Mouse (Mus musculus) T-helper 17 cell (primary cell): ENCODE data around the gene Kidins220.

Experiments used
- in situ Hi-C, 2 experiments: fragments of 300-600 bp; cut with MboI, MseI; formaldehyde crosslinking; loops; 1 replicate in 1 of 2; 2 replicates in 1 of 2; pipeline ENCODE4 v1.15.1; 2025; ENCODE audit warnings: high pct_unique_total_duplicates in 2 of 2

Kidins220 gene

DNA sequence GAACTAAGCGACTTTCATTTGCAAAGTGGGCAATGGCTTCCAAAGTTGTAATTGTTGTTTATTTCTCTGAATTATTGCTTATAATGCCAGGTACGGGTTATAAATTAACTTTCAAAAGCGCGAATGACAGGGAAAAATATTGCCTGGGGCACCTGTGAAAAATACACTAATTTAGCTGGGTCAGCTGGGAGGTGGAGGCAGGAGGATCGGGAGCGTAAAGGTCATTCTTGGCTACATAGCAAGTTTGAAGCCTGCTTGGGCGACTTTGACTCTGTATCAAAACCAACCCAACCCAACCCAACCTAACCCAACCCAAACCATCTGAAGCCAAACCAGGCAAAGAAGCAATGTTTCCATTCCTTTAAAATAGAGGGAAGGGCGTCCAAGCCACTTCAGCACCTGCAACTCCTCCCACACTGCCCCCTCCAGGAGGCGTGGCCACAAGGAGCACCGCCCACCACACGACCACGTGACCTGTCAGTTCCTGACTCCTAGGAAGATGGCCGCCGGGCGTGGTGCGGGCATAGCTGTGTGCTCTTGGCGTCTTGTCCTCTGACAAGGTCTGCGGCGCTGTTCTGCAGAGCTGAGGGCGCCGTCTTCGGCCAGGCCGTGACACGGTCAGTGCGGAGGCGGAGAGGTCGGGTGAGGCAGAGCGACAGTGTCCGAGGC, at the start of gene Kidins220:
Gene Kidins220 (plus strand): TSS at position 480 of the 669 bp plus-strand sequence.
- in situ Hi-C loops = no loop called here

DNA sequence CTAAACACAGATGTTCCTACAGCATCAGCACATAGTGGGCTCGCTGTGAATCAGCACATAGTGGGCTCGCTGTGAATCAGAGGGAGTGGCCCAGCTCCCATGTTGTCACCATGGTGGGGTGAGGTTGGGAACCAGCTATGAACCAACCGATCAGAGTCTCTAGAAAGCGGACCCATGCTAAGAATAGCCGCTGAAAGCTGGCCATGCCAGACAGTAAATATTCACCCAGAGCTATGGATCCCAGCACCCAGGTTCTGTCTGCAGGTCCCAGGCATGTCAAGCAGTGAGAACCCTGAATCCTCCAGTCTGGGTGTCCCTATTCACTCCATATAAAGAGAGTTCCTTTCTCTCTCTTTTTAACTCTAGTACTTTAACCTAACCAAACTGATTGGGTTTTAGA, 49.4 kb upstream of the Kidins220 start:
- in situ Hi-C loops = no loop called here

DNA sequence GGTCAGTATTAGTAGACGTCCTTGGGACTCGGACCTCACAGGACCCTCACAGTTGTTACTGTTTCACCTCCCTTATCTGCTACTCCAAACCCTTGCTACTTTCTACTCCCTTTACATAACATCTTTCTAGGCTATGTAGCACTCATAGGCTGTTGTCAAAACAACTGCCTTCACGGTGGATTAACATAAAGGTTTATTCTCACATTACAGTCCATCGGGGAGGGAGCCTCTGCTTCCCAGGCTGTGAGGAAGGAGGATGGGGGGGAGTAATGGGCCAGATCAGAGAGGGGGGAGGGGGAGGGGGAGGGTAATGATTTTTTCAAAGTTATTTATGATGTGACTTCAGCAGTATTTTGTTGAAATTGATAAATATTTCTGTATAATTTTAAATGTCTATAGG, 49.0 kb upstream of the Kidins220 start:
- in situ Hi-C loops = no loop called here

DNA sequence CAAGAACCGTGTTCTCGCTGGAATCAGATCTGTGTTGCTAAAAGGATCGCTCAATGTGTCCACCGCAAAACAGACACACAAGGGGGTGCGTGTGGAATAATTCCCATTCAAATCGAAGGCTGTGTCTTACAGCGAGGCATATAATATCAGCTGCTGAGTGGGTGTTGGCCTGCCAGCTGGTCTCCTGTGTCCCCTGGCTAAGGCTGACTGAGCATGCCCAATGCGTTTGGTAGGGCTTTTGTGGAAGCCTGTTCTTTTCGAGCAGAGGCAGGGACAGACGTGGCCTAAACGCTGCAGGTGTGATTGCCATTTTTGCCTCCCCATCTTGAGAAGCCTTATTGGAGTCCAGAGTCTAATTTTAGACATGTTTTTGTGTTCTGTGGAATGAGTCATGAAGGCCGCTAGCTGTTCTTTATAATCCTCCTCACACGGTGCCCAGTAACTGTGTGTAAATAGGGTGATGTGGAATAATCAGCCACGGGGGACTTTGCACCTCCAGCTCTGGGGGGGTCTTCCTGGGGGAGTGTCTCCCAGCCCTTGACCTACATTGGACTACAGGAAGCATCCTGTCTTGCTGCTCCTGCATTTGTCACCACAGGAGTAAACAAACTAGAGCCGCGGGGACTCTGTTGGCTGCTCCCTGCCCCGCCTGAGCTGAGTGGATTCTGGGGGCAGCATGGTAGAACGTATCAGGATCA, 46.5 kb upstream of the Kidins220 start:
- in situ Hi-C loops = no loop called here

DNA sequence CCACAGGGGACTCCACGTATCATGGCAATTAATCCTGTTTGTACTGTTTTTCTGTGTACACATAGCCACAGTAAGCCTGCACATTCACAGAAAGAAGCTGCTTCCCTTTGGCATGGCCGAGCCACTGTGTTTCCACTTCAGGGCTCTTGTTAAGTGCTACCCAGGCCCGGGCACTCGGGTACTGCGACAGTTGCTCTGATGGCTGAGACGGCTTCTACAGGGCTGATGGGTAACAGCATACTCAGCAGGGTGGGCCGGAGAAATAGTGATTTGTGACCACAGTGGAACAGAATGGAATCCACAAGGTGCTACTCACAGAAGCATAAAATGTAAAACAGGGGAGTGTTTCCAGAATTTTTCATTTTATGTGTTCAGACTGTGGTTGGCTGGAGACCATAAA, 45.7 kb upstream of the Kidins220 start:
- in situ Hi-C loops = no loop called here

DNA sequence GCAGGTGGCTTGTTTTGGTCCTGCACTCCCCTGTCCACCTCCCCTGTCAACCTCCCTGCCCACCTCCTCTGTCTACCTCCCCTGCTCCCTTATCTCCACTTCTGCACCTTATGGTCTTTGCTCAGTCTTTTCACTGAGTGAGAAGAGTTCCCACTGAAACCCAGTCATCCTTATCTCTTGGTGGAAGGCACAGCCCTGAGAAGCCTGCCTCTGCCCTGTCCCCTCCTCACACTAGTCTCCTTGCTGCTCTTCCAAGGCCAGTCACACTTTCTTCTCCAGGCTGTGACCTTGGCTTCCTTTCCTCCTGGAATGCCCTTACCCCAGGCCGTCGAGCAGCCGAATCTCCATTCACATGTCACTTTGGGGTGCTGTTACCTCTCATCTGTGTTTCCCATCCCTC, 44.0 kb upstream of the Kidins220 start:
- in situ Hi-C loops = no loop called here

DNA sequence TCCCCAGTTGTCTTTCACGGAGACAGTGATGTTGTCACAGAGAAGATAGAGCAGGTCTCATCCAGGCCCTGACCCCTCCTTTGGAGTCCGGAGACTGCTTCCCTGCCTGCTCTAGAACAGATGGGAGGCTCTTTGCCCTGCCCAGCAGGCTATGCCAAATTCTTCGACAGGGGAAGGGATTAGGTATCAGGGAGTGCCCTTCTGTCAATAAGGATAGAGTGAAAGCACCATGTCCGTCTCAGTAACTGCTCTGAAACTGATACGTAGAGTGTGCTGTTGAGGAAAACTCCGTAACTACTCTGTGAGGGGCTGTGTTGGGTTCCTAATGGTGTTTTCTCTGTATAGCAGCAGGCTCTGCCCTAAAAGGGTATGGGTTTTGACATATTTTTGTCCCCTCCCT, 42.6 kb upstream of the Kidins220 start:
- in situ Hi-C loops = no loop called here

DNA sequence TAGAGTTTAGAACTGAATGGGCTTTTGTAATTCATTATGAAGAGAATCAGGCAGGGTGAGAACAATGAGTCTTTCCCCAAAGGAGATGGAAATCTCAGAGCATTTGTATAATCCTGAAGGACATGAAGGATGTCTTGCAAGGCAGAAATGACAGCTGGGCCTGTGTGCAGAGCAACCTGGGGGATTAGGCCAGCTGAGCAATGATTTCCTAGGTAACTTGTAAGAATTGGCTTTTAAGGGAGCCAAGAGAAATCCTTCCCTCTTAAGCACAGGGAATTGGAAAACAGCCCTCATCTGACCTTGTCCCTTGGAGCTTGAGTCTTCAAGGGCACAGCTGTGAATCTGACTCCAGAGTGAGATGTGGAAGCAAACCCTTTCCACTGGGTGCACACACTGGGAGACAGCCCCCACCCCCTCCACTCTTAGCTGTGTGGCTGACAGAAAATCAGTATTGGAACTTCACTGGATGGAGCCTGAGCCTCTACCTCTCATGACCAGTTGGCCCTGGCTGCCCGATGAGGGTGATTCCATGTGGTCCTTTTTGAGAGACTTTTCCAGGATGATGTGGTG, 41.4 kb upstream of the Kidins220 start:
- in situ Hi-C loops = no loop called here

DNA sequence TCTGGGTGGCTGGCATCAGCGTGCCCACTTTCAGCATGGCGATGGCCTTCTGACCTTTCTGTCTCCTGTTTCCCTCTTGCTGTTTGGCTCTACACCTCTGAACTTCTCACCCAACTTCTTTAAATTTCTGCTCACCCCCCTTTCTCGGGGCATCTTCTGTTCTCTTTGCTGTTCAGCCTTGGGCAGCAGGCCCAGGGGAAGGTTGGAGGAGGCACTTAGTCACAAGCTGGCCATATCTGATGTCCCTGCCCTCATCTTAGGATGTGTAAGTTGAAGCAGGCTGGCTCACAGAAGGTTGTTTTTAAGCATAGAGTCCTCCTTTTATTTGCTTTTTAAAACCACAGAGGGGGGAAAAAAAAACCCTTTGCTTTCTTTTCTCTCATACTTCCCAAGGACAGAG, 40.7 kb upstream of the Kidins220 start:
- in situ Hi-C loops = no loop called here

DNA sequence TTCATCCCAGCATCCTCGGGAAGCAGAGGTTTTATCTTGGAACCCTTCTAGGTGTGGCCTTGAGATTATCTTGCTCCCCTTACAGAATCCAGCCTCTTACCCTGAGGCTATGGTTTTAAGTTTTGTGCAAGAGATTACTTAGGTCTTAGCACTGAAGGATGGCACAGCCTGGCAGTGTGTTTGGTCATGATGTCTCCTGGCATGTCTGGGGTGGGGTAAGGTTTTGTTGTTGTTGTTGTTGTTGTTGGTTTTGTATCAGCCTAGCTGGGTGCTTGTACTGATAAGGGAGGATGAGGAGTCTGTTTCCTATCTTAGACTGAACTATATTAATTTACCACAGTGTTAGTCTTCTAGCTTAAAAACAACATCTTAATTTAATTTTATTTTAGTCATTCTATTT, 38.4 kb upstream of the Kidins220 start:
- in situ Hi-C loops = no loop called here

DNA sequence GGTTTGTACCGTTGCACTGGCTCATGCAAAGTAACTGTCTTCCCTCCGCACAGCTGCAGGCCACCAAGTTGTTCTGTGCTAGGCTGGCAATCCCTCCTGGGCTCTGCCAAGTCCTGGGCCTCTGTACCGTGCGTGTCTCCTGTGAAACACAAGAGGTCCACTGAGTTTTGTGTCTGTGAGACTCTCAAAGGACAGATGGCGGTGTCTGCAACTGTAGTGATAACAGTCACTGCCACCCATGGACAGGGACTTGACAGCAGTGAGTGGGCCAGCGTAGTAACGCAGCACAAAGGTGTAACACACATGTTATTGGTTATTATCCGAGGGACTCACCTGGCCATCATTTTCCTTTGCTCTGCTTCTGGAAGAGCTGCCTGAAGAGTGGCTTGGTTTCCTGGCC, 35.4 kb upstream of the Kidins220 start:
- in situ Hi-C loops = no loop called here

DNA sequence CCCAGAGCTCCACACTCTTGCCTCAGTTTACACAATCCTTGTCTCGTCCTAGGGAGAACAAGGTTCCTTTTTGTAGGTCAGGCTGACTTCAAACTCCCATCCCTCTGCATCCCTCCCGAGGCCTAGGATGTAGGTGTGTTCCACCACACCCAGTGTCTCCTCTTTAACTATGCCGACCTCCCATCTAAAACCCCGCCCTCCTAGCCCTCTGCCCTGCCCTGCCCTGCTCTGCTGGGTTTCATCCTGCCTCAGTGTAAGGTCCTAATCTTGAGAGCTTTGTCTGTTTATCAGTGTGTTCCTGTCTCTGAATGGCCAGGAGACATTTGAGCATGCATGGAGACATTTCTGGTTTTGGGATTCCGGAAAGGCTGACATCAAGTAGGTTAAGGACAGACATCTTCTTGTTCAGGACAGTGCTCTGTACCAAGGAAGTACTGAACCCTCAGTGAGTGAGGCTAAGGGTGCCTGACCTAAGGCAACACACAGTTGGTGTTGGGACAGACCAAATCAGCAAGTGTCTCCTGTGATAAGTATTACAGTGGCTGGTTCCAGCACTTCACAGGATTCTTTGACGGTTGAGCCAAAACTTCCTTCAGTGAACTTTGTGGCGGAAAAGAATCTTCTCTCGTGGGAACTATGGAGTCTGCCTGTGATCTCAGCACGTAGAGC, 32.0 kb upstream of the Kidins220 start:
- in situ Hi-C loops = no loop called here

DNA sequence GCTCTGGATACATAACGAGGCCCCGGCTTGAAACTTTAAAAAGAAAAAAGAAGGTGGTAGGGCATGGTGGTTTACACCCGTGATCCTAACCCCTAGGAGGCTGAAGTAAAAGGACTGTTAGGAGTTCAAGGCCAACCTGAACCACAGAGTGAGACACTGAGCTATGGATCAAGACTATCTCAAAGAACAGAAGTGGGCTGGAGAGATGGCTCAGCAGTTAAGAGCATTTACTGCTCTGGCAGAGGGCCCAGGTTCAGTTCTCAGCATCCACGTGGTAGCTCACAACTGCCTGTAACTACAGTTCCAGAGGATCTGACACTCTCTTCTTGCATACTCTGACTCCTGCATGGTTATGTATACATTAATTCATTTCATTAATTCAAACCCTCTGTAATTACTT, 31.3 kb upstream of the Kidins220 start:
- in situ Hi-C loops = no loop called here

DNA sequence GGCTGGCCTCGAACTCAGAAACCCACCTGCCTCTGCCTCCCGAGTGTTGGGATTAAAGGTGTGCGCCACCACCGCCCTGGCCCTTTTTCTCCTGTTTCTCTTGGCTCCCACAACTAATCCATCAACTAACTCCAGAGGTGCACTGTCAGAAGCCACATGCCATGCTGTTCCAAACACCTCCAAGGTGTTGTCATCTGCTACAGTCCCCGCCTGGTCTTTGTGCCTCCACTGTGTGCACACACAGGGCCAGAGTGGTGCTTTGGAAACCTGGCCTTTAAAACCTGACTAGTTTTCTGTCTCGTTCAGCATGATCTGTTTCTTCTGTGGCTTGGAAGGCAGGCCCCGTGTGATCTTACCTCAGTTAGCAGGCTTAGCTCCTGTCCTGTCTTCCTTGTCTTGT, 30.1 kb upstream of the Kidins220 start:
- in situ Hi-C loops = no loop called here

DNA sequence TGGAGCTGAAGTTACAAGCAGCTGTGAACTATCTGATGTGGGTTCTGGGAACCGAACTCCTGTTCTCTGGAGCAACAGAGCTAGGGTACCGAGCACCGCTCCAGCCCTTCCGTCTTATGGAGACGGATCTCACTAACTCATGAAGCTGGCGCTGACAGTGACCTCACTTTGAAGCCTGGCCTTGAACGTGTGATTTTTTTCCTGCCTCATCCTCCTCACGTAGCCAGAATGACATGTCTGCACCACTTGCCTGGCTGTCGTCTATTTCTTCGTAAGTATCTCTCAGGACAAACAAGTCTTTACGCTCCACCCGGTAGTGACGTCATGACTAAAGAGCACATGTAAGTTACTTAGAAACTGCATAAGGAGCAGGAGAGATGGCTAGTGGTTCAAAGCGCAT, 27.7 kb upstream of the Kidins220 start:
- in situ Hi-C loops = loop anchor here (5.0 kb wide), 1 partner anchor 230 kb away; no protein-coding TSS in a partner anchor

DNA sequence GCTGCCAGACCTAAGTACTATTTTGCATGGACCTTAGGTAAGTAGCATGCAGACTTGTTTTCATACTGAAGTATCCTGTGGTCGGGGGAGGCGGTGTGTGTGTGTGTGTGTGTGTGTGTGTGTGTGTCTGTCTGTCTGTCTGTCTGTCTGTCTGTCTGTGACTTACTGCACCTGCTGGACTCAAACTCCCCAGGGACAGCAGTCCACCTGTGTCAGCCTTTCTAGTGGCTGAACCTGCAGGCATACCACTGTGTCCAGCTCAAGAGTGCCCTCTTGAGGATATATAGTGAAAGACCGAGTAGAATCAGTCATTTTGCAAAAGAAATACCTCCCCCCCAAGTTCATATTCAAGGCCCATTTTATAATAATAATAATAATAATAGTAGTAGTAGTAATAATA, 26.4 kb upstream of the Kidins220 start:
- in situ Hi-C loops = loop anchor here (5.0 kb wide), 1 partner anchor 231 kb away; no protein-coding TSS in a partner anchor

DNA sequence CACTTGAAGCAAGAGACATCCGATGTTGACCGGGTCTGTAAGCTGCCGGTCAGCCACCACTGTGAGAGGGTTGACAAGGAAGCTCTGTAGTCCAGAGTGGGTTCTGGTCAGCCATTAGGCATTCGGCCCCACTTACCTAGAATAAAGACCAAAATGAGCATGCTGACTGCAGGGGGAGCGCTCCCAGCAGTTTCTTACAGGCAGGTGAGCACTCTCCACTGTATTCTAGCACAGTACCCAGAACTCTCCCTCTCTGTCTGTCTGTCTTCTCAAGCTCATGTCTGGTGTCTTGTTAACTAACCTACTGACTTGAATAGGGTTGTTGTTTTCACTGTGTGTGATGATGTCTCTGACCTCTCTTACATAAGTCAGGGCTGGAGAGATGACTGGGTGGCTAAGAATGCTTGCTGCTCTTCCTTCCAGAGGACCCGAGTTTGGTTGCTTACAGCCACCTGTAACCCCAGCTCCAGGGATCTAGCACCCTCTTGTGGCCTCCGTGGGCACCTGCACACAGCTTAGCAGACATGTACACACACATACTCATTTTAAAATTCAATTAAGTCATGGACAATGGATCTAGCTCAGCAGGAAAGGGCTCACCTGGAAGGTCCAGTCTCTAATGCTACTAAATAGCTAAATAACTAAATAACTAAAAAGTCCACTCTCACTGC, 24.2 kb upstream of the Kidins220 start:
- in situ Hi-C loops = no loop called here

DNA sequence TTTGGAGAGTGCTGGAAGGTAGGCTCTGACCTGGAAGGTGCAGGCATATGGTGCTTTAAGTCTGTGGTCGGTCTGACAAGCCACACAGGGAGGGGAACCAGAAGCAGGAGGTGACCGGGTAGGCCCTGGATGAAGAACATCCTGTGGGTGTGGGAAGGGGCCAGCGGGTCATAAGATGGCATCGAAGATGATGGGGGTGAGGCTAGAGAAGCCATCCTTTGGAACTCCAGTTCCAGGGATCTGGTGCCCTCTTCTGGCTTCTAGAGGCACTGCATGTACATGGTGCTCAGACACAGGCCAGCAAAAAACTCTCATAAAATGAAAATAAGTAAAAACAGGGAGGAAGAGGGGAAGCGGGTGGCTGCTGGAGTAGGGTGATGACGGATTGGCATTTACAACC, 22.6 kb upstream of the Kidins220 start:
- in situ Hi-C loops = no loop called here

DNA sequence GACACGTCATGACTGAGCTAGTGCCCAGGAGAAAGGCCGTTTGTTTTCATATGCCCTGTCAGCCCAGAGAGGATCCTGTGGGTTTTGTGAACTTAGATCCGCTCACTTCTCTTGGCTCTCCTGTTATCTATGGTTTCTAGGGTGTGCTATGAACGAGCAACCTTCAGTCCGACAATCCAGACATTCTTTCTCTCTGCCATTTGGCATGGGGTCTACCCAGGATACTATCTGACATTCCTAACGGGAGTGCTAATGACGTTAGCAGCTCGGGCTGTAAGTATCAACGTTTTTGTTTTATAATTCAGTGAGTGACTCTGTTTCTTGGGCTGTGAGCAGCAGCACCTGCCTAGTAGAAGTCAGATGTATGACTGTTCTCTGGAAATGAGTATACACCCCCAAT, 19.6 kb upstream of the Kidins220 start:
- in situ Hi-C loops = no loop called here

DNA sequence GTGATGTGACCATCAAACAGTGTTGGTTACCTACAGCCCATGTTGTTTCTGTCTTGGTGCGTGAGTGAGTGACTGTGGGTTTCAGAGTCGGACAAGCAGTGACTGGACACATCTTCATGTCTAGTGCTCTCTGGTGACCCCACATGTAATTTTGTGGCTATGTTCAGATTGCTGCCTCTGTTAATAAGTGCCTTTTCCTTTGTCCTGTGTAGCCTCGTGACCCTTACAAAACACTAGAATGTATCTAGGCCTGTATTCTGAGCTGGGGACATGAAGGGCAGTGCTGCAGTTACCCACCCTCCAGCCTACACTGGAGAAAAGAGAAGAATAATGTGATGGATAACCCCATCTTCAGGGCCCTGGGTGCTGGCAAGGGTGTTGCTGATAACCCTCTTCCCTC, 16.2 kb upstream of the Kidins220 start:
- in situ Hi-C loops = no loop called here

DNA sequence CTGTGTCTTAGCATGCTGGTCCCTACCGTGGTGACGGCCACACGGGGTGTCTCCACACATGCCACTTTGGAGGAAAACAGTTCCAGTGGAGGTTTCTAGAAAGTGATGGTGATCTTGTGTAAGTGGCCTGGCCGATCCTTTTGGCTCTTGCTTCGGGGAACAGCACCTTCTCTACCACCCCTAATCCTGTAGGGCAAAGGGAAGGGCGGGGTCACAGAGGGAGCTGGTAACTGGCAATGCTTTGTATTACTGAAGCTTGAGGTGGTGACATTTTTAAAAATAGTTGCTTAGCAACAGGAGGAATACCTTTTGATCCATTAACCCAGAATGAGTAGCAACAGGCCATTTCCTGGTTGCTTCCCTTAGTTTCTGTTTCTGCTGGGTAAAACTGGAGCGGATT, 12.9 kb upstream of the Kidins220 start:
- in situ Hi-C loops = no loop called here

DNA sequence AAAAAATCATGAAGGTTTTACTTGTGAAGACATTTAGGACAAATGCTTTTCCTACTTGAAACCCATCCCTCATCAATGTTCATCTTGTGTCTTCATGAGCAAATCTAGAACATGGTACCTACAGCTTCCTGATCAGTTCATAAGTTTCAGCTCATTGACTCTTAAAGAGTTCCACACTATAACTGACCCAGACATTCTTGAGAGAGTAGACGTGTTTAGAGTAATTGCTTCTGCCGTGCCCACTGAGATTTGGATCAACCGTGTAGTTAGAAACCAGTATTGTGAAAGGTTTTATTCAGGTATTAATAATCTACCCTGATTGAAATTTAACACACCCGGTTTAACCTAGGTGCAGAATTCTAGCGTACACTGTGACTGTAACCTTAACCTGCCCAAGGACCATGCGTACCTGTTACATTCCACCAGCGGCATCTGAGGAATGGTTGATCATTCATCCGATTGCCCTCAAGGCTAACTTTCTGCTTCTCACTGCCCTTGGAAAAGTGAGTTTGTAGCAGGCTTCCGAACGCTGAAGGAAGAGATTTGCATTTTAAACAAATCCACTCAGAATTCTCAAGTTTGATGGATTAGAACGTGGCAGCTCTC, 12.3 kb upstream of the Kidins220 start:
- in situ Hi-C loops = no loop called here
